Mouse (Mus musculus): ENCODE measurements around the gene Gins1. TPM values are rescaled to one million over a fixed set of nuclear protein-coding genes. Genes with fewer than 3 reads are reported as not detected.
"Not testable (repeated sequence)": the region's sequence is repeated elsewhere in the genome, so short reads cannot be mapped to it uniquely, and the experiment has no call there.

Gene Gins1
- 1.2 and 1.7 TPM in 2 replicates for polyA plus RNA-seq (2012; rRNA removed)

DNA sequence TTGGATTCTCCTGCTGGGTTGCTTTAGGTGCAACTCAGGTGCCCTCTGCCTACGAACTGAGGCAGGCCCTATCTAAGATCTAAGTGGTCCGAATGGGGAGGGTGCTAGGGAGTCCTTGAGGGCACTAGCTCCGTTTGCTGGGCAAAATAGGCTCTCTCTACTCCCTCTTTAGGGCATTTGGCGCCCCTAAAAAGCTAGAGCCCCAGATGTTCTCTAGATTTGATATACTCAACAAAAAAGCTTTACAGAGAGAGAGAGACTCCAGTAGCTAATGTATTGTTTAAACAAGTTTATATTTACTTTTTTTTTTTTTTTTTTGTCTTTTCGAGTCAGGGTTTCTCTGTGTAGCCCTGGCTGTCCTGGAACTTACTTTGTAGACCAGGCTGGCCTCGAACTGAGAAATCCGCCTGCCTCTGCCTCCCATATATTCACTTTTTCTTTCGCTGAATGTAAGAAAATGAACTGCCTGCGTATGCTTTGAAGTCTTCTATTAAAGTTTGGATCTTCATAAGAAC, at the start of gene Gins1:
Gene Gins1 (plus strand): TSS at position 465 of the 515 bp plus-strand sequence.
- DNase-seq (ENCODE audit: low read depth): no peak

DNA sequence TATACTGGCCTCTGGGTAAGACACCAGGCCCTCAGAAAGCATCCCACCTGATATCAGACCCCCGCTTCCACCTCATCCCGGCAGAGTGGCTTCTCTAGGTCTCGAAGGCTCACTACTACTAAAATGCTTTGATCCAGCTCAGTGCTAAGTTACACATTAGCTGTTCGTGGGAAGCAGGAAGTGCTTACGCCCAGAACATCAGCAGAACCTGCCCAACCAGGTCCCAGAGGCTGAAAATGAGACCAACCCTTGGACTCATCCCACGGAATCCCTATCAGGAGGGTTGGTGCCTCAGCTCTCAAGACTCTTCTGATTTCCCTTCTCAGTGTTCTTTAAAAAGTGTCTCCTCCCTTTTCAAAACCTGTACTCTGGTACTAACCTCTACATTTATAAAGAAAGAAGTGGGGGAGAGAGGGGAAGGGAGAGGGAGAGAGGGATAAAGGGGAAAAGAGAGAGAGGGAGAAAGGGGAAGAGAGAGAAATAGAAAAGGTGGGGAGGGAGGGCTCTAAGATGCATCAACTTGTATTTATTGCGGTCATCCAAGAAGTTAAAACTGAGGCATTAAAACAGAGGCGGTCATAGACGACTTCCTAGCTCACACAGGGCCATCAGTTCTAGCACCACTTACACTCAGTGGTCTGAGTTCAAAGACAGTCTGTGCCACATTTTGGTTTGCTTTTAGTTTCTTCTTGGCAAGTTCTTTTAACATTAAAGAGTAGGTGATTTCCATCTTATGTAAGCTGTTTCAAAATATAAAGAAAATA, 46.3 kb upstream of the Gins1 start:
- no peak for DNase-seq (ENCODE audit: low read depth)

- DNase-seq (ENCODE audit: low read depth): no peak
Measured at GRCm38 (mm10) chr2:150859709-150860470, 45.3 kb upstream of the Gins1 start.

GRCm38 (mm10) chr2:150861128-150861527, 44.1 kb upstream of the Gins1 start:
- no peak for DNase-seq (ENCODE audit: low read depth)

GRCm38 (mm10) chr2:150867021-150867420, 38.2 kb upstream of the Gins1 start:
- no peak for DNase-seq (ENCODE audit: low read depth)

DNA sequence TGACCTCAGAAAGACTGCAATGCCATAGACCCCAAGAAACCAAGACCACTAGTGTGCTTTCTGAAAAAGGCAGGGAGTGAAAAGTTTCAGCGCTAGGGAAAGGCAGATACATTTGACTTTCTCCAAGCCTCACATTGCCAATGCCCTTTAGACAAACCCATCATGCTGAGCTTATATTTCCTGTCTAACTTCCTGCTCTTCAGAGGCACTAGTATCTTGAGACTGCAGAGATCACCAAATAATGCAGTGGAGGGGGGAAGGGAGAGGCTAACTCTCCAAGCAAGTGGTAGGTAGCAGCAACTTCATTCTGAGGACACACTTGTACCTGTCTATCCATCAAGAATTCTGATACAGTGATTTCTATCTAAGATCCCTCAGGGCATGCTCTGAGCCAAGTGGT, 35.8 kb upstream of the Gins1 start:
- DNase-seq (ENCODE audit: low read depth): no peak

GRCm38 (mm10) chr2:150874508-150874907, 30.7 kb upstream of the Gins1 start:
- DNase-seq (ENCODE audit: low read depth): no peak

DNA sequence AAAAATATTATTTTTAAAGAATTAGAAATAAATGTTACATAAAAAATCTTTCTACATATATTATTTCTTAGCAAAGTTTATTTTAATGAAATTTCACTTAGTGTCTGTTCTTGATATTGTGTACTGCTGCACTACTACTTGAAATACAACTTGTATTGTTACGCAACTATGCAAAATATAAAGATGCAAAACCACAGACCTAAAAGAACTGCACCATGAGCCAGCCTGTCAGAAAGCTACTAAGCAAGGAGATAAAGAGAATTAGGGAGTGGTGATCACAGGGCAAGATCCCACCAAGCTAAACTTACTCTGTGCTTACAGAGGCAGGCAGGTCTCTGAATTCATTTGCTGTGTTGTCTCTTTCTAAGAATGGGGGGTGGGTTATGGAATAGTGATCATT, 30.0 kb upstream of the Gins1 start:
- no peak for DNase-seq (ENCODE audit: low read depth)

GRCm38 (mm10) chr2:150877561-150877960, 27.6 kb upstream of the Gins1 start:
- no peak for DNase-seq (ENCODE audit: low read depth)

- no peak for DNase-seq (ENCODE audit: low read depth)
Measured at GRCm38 (mm10) chr2:150884075-150884778, 21.0 kb upstream of the Gins1 start.

DNA sequence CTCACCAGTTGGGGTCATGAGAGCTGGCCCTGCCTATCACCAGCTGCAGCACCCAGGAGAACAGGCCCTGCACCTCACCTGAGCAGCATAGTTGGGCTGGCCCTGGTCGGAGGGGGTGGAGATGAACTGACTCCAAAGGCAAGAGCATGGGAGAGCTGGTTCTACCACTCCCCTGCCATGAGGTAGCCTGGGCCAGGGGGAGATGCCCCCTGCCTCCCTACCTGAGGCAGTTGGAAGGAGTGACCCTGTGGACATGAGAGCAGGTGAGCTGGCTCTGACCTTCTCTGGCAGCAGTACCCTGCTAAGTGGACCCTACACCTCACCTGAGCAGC, 20.5 kb upstream of the Gins1 start:
- no peak for DNase-seq (ENCODE audit: low read depth)

GRCm38 (mm10) chr2:150885814-150886213, 19.4 kb upstream of the Gins1 start:
- DNase-seq (ENCODE audit: low read depth): no peak

DNA sequence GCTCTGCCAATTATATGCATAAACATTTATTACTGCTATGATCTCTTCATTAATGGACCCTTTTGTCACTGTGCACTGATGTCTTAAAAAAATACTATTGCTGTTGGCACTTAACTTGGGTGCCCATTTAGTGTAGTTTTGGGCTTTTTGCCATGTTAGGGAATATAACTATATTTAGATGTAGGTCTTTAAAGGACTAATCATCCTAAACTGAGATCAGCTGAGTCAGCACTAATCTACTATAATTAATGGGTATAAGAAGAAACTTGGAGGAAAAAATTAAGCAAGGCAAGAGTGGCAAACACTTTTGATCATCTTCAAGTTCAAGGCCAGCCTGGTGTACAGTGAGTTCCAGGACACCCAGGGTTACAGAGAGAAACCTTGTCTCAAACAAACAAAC, 18.9 kb upstream of the Gins1 start:
- no peak for DNase-seq (ENCODE audit: low read depth)

DNA sequence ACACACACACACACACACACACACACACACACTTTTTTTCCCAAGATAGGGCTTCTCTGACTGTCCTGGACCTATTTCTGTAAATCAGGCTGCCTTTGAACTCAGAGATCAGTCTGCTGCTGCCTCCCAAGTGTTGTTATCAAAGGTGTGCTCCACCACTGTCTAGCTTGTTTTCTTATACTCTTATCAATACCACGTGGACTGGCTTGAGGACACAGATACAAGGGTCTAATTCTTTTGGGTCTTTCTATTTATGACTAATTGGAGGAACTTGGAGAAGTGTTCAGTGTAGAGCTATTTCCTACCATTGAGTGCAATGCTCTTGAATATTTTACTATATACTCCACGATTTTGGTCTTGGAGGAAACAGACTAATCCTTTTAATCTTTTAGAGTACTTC, 17.8 kb upstream of the Gins1 start:
- DNase-seq (ENCODE audit: low read depth): no peak

DNA sequence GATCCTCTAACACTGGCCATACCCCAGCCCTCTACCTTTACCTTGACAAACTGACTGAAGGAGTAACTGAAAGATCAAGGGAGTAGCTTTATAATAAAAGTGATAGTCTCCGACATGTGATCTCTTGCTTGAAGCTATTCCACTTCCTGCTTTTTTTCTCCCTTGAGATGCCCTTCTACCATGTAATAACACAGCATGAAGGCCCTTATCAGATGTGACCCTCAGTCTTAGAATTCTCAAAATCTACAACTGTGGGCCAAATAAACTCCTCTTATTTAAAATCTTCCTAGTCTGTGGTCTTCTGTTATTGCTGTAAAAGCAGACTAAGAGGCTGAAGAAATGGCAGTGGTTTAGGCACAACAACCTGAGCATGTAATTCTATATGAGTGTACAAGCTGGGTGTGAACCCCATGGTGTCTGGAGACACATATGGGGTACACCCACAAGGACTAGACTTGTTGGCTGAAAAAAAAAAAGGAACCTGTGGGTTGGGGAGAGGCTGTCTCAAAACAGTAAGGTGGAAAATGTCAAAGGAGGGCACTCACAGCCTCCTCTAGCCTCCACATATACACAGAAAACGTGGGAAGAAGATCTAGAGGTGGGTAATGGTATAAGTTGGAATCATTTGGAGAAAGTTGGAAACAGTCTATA, 10.5 kb upstream of the Gins1 start:
- no peak for DNase-seq (ENCODE audit: low read depth)

DNA sequence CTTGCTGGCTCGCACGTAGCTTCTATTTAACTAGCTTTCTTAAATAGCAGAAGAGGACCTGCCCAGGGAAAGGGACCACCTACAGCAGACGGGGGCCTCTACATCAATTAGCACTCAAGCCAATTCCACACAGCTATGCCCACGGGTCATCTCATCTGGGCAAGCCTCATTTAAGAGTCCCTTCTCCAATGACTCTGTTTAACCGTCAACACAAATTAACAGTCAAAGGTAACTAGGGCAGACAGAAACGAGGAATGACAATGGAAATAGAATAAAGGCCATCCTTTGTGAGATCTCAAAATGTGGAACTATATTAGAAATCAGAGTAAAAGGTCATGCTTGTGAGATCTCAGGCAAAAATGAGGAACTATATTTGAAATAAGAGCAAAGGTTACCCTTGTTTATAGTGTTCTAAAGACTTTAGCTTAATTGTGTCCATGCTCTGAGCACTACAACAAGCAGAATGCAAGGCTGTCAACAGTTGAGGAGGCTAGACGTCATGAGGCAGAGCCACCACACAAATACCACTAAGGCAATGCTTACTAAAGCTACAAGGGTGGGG, 9.4 kb upstream of the Gins1 start:
- no peak for DNase-seq (ENCODE audit: low read depth)

DNA sequence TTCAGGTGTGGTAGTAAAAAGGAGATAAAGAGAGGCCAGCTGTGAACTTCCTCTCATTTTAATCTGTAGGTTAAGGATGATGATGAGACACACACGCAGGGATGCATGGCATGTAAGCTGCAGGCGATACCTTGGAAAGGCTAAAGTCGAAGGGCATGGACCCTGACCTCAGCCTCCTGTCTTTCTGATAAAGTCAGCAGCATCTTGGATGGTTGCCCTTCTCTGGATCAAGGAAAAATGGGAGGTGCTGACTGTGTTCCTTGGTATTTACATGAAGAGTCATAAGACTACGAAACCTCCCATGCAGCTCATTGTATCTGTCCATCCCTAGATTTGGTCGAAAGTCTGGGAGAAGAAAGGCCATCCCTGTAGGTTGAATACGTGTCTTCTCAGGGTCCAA, 4.9 kb upstream of the Gins1 start:
- DNase-seq (ENCODE audit: low read depth): no peak

DNA sequence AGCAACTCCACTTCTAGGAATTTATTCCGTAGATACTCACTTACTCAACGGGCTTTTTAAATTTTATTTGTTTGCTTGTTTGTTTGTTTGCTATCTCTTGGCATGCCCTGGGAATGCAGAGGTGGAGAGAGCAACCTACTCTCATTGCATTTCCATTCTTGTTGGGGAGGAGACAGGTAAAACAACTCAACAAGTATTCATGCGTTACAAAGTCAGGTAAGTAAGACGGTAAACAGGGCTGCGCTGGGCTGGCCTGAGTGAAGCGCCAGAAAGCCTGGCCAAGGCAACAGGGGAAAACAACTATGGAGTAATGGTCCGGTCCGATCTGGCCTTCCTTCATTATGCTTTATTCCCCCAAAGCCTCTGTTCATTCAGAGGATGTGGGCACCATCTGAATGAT, 2.9 kb upstream of the Gins1 start:
- no peak for DNase-seq (ENCODE audit: low read depth)

- DNase-seq (ENCODE audit: low read depth): no peak
Measured at GRCm38 (mm10) chr2:150904272-150904935, 796 bp upstream of the Gins1 start, which contains the start of gene Abhd12. TSS of gene Abhd12 (minus strand) at chr2:150904741.

DNA sequence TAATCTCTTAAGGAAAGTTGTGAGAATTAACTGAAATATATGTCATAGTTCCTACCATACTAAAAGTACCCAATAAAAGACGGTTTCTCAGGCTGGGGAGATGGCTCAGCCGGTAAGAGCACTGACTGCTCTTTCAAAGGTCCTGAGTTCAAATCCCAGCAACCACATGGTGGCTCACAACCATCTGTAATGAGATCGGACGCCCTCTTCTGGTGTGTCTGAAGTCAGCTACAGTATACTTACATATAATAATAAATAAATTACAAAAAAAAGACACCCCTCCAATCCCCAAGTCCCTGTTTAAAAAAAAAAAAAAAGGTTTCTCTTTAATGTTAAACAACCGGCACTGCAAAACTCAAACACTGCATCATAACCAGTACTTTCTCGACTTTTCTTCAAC, 3.7 kb downstream of the Gins1 start:
- DNase-seq (ENCODE audit: low read depth): not testable (repeated sequence)

DNA sequence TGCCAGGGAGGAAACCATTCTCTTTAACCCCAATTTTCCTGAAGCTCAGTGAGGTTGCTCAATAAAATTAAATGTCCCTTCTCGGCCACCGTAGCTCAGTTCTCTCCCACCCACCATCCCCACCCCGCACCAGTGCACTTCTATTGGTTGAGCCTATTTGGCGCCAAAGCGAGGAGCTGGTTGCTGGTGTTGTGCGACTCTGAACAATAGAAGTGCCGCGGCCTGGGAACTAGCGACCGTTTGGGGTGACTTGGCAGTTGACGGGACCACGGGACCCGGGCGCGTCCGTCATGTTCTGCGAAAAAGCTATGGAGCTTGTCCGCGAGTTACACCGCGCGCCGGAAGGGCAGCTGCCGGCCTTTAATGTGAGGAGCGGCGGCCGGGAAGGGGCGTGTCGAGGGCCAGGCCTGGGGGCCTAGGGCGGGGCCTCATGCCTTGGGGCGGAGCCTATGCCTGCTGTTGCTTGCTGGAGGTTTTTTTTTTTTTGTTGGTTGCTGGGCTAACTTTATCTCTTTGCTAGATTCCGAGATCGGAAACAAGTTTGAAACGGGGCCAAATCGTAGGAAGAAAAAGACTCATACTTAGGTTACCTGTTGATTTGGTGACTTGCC, 4.3 kb downstream of the Gins1 start:
- no peak for DNase-seq (ENCODE audit: low read depth)

All from gonadal fat pad, adult 2 months (tissue).